Mouse (Mus musculus) heart, embryonic 11.5 days (tissue): ENCODE results near the gene Gdpgp1. TPM values are rescaled to one million over a fixed set of nuclear protein-coding genes. Genes with fewer than 3 reads are reported as not detected.

Experiments used
- ATAC-seq: fragments of 200-750 bp; cut with Nextera tagmentation; replicated peaks from 2 replicates; pipeline ENCODE4 v1.8.0; 2017; ENCODE audit warnings: moderate library complexity; ENCODE audit not compliant: insufficient number of reproducible peaks, low FRiP score, low TSS enrichment
- H3K27ac ChIP-seq: fragments of 300-500 bp; sonication (generic); 2 replicates; pipeline ENCODE4 v1.5.1; 2014; ENCODE audit warnings: mild to moderate bottlenecking, low read depth, low read length
- H3K27me3 ChIP-seq: fragments of 300-500 bp; sonication (generic); 2 replicates; pipeline ENCODE4 v1.6.1; 2014; ENCODE audit warnings: mild to moderate bottlenecking, low read length, mixed read lengths; ENCODE audit not compliant: control insufficient read depth, insufficient read depth
- H3K36me3 ChIP-seq: fragments of 300-500 bp; sonication (generic); 2 replicates; pipeline ENCODE4 v1.6.1; 2014; ENCODE audit warnings: mild to moderate bottlenecking, low read length, moderate library complexity, mixed read lengths; ENCODE audit not compliant: control insufficient read depth, insufficient read depth
- H3K4me1 ChIP-seq: fragments of 300-500 bp; sonication (generic); 2 replicates; pipeline ENCODE4 v1.6.1; 2014; ENCODE audit warnings: low read length; ENCODE audit not compliant: control insufficient read depth, insufficient read depth
- H3K4me2 ChIP-seq: fragments of 300-500 bp; sonication (generic); 2 replicates; pipeline ENCODE4 v1.6.1; 2014; ENCODE audit warnings: mild to moderate bottlenecking, moderate library complexity
- H3K4me3 ChIP-seq: fragments of 300-500 bp; sonication (generic); 2 replicates; pipeline ENCODE4 v1.5.1; 2014; ENCODE audit warnings: low read depth, low read length
- H3K9ac ChIP-seq: fragments of 300-500 bp; sonication (generic); 2 replicates; pipeline ENCODE4 v1.6.1; 2014; ENCODE audit warnings: mild to moderate bottlenecking, low read depth, low read length, moderate library complexity
- H3K9me3 ChIP-seq: fragments of 300-500 bp; sonication (generic); replicated peaks from 2 replicates; pipeline ENCODE4 v1.6.1; 2016; ENCODE audit warnings: low read length; ENCODE audit not compliant: control insufficient read depth
- WGBS: fragments of 180-500 bp; shearing (Covaris S2); extraction: QIAGEN DNeasy Blood & Tissue Kit; methylation state at CpG from one replicate; pipeline ENCODE4 v1.1.7; 2014; ENCODE audit not compliant: insufficient replicate concordance; 5-methylcytosine and 5-hydroxymethylcytosine counted together
- polyA plus RNA-seq: library from polyadenylated mRNA; unstranded; fragments of >200 nt; fragmentation: Nextera tagmentation; extraction: Ambion mirVana; gene quantifications from 2 replicates; pipeline ENCODE4 v1.2.1, GENCODE M21; 2014

Gdpgp1 gene
- 4.6 and 5.5 TPM in 2 replicates for polyA plus RNA-seq

- under 1% methylated on average over 48 of the region's 56 CpGs for WGBS
- peak; percentile 100 for ATAC-seq
- Histone ChIP-seq H3K36me3 (peaks cover 2% of the 10 kb centered on the region; the same call in 1 of the 2 replicates), H3K9ac (peak within 1 kb of the TSS; percentile 82), H3K4me2 (peak within 1 kb of the TSS; percentile 77), H3K4me1 (peaks cover 11% of the 10 kb centered on the region), H3K27ac (peak within 1 kb of the TSS; percentile 55), H3K4me3 (peak within 1 kb of the TSS; percentile 78), H3K27me3 (no peaks in the 10 kb centered on the region), H3K9me3 (no peaks in the 10 kb centered on the region)
Observed at GRCm38 (mm10) chr7:80232489-80233029, at the start of gene Gdpgp1, which contains the start of gene Cib1. Gene Gdpgp1, plus strand, starts transcription at chr7:80232865. Gene Cib1, minus strand, starts transcription at chr7:80232813.

- H3K36me3 ChIP-seq: no peaks in the 10 kb centered on the region
- 86% methylated on average over 1 of the region's 1 CpGs for WGBS
- H3K9ac ChIP-seq: no peak overlapping the region
- no peak overlapping the region for H3K4me2 ChIP-seq
- H3K27me3 ChIP-seq: 0 out of 2 replicates have a peak, but pooled peaks cover 2% of the 10 kb centered on the region
- ATAC-seq: no peak
- H3K27ac ChIP-seq: no peak overlapping the region
- no peaks in the 10 kb centered on the region for H3K9me3 ChIP-seq
- H3K4me1 ChIP-seq: peaks cover 14% of the 10 kb centered on the region
- H3K4me3 ChIP-seq: no peak overlapping the region
Observed at GRCm38 (mm10) chr7:80183466-80183865, 49.2 kb upstream of the Gdpgp1 start.

GRCm38 (mm10) chr7:80183969-80184368 is 48.7 kb upstream of the Gdpgp1 start:
- Histone ChIP-seq H3K4me1 (peaks cover 17% of the 10 kb centered on the region), H3K4me3 (no peak overlapping the region), H3K27me3 (0 out of 2 replicates have a peak, but pooled peaks cover 5% of the 10 kb centered on the region), H3K9me3 (no peaks in the 10 kb centered on the region), H3K4me2 (no peak overlapping the region), H3K27ac (no peak overlapping the region), H3K36me3 (no peaks in the 10 kb centered on the region), H3K9ac (no peak overlapping the region)
- 65% methylated on average over 5 of the region's 5 CpGs for WGBS
- no peak for ATAC-seq

- no peak overlapping the region for H3K27ac ChIP-seq
- peaks cover 20% of the 10 kb centered on the region for H3K4me1 ChIP-seq
- H3K4me3 ChIP-seq: no peak overlapping the region
- no peaks in the 10 kb centered on the region for H3K9me3 ChIP-seq
- H3K4me2 ChIP-seq: no peak overlapping the region
- H3K36me3 ChIP-seq: no peaks in the 10 kb centered on the region
- 0 out of 2 replicates have a peak, but pooled peaks cover 5% of the 10 kb centered on the region for H3K27me3 ChIP-seq
- WGBS: 67% methylated on average over 4 of the region's 4 CpGs
- H3K9ac ChIP-seq: no peak overlapping the region
- ATAC-seq: no peak
Observed at GRCm38 (mm10) chr7:80184551-80184950, 48.1 kb upstream of the Gdpgp1 start.

DNA sequence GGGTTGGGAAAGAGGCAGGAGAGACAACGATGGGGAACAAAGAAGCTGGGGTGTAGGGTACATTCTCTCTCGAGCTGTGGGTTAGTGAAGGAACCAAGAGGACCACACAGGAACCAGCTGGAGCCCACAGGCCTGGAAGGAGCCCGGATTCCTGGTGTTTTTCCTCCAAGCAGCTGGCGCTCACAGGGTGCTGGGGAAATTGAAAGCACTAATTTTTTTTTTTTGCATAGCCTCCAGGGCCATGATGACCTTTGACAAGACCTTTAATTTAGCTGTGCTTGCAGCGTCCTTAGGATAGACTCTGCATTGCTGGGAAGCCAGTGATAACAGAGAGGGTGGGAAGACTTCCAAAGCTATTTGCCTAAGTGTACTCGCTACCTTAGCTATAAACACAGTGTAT is 47.7 kb upstream of the Gdpgp1 start:
- Histone ChIP-seq H3K4me2 (no peak overlapping the region), H3K4me1 (peaks cover 20% of the 10 kb centered on the region), H3K4me3 (no peak overlapping the region), H3K9ac (no peak overlapping the region), H3K9me3 (no peaks in the 10 kb centered on the region), H3K36me3 (no peaks in the 10 kb centered on the region), H3K27me3 (0 out of 2 replicates have a peak, but pooled peaks cover 5% of the 10 kb centered on the region), H3K27ac (peak overlapping the region; percentile 87; the same call in 1 of the 2 replicates)
- no peak for ATAC-seq
- 66% methylated on average over 6 of the region's 6 CpGs for WGBS

DNA sequence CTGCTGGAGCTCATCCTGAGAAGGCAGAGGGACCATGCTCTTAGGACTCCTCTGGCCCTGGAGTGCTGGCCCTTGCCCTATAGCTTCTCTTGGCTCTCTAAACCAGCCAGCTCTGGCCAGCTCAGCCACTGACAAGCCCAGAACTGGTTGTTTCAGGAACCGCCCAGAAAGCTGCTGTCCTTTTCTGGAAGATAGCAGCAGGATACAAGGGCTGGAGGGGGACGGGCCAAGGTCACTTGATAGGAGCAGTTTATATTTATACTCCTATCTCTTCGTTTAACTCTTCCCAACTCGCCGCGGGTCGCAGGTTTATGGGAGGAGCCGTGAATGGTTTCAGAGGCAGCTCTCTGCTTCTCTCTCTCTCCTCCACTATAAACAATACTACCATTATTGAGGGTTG is 46.6 kb upstream of the Gdpgp1 start:
- WGBS: 3% methylated on average over 8 of the region's 8 CpGs
- Histone ChIP-seq H3K9me3 (no peaks in the 10 kb centered on the region), H3K4me1 (peaks cover 15% of the 10 kb centered on the region), H3K27me3 (0 out of 2 replicates have a peak, but pooled peaks cover 5% of the 10 kb centered on the region), H3K4me3 (peak overlapping the region; percentile 56), H3K36me3 (no peaks in the 10 kb centered on the region), H3K27ac (peak overlapping the region; percentile 87), H3K4me2 (peak overlapping the region; percentile 76), H3K9ac (peak overlapping the region; percentile 74; the same call in 1 of the 2 replicates)
- peak; percentile 56; the same call in 1 of the 2 replicates for ATAC-seq

- 1% methylated on average over 51 of the region's 51 CpGs for WGBS
- H3K9ac ChIP-seq: peak within 1 kb of the TSS; percentile 74
- peaks cover 16% of the 10 kb centered on the region for H3K4me1 ChIP-seq
- peak within 1 kb of the TSS; percentile 87 for H3K27ac ChIP-seq
- H3K27me3 ChIP-seq: 0 out of 2 replicates have a peak, but pooled peaks cover 5% of the 10 kb centered on the region
- peak; percentile 77 for ATAC-seq
- H3K9me3 ChIP-seq: no peaks in the 10 kb centered on the region
- peak within 1 kb of the TSS; percentile 76 for H3K4me2 ChIP-seq
- no peaks in the 10 kb centered on the region for H3K36me3 ChIP-seq
- peak within 1 kb of the TSS; percentile 56 for H3K4me3 ChIP-seq
Observed at GRCm38 (mm10) chr7:80186531-80187296, 46.0 kb upstream of the Gdpgp1 start, which contains the start of gene Sema4b. Gene Sema4b, plus strand, starts transcription at chr7:80186841.

DNA sequence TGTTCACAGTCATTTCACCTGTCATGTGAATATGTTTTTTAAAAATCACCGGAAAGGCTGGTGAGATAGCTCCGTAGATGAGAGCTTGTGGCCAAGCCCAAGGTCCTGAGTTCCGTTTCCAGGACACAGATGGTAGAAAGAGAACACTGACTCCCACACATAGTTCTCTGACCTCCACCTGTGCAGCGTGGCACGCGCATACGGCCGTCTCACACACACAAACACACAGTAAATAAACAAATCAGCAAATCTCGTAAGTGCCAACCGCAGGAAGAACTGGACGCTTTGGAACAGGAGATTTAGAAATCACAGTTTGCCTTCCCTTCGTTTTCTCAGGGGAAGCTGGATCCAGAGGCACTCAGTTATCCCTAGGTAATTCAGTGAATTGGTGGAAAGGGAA is 45.2 kb upstream of the Gdpgp1 start:
- Histone ChIP-seq H3K27me3 (0 out of 2 replicates have a peak, but pooled peaks cover 5% of the 10 kb centered on the region), H3K4me3 (peak overlapping the region; percentile 56), H3K36me3 (no peaks in the 10 kb centered on the region), H3K27ac (peak overlapping the region; percentile 87), H3K4me2 (peak overlapping the region; percentile 76), H3K9ac (peak overlapping the region; percentile 74), H3K9me3 (no peaks in the 10 kb centered on the region), H3K4me1 (peaks cover 24% of the 10 kb centered on the region)
- ATAC-seq: no peak
- 70% methylated on average over 12 of the region's 12 CpGs for WGBS
